Mouse (Mus musculus) ES-E14 (cell line): ENCODE measurements around the gene Gm38431.

Experiments used
- CHD2 ChIP-seq: IDR thresholded peaks from 2 replicates; pipeline ENCODE4 v1.6.1; 2014; ENCODE audit warnings: mild to moderate bottlenecking, low read depth, low read length, inconsistent platforms
- HCFC1 ChIP-seq: IDR thresholded peaks from 2 replicates; pipeline ENCODE4 v1.6.1; 2012; ENCODE audit warnings: low read length, inconsistent platforms, borderline replicate concordance; ENCODE audit not compliant: insufficient read depth
- MAFK ChIP-seq: IDR thresholded peaks from 2 replicates; pipeline ENCODE4 v1.6.1; 2014; ENCODE audit warnings: mild to moderate bottlenecking, low read depth, low read length, inconsistent platforms; ENCODE audit not compliant: insufficient read depth
- ZC3H11A ChIP-seq: IDR thresholded peaks from 2 replicates; pipeline ENCODE4 v1.6.1; 2012; ENCODE audit warnings: low read depth, mild to moderate bottlenecking, inconsistent platforms, low read length, borderline replicate concordance
- ZNF384 ChIP-seq: IDR thresholded peaks from 2 replicates; pipeline ENCODE4 v1.6.1; 2012; ENCODE audit warnings: low read depth, low read length, inconsistent platforms

- TF ChIP-seq MAFK: no peak
- TF ChIP-seq HCFC1: no peak
- TF ChIP-seq ZC3H11A: no peak
- no peak for TF ChIP-seq ZNF384
- TF ChIP-seq CHD2: no peak
Measured at GRCm38 (mm10) chr9:21083324-21083723, 8.5 kb downstream of the Gm38431 start.
